Mouse (Mus musculus) testis, adult 2 months (tissue): ENCODE results near the gene Fst.

Source experiments
- CTCF ChIP-seq: fragments of 200-500 bp; IDR thresholded peaks from 2 replicates; pipeline ENCODE4 v1.5.1; 2012; ENCODE audit warnings: low read depth, mild to moderate bottlenecking, inconsistent platforms, low read length, moderate library complexity; ENCODE audit not compliant: control insufficient read depth, insufficient read depth, insufficient replicate concordance
- POLR2A ChIP-seq: fragments of 200-500 bp; IDR thresholded peaks from 2 replicates; pipeline ENCODE4 v1.6.1; 2012; ENCODE audit warnings: low read depth, mild to moderate bottlenecking, inconsistent platforms, low read length, moderate library complexity; ENCODE audit not compliant: control insufficient read depth

GRCm38 (mm10) chr13:114488178-114488577 lies 29.4 kb upstream of the Fst start:
- TF ChIP-seq CTCF (no peak), POLR2A (no peak)
